Mouse (Mus musculus) neural tube, embryonic 14.5 days (tissue): ENCODE measurements around the gene Zfp27. TPM values are rescaled to one million over a fixed set of nuclear protein-coding genes. Genes with fewer than 3 reads are reported as not detected.

ENCODE experiments used
- ATAC-seq: fragments of 200-750 bp; cut with Nextera tagmentation; 2 replicates; pipeline ENCODE4 v1.8.0; 2017; ENCODE audit warnings: low read depth, mild to moderate bottlenecking, moderate TSS enrichment, moderate library complexity
- H3K27ac ChIP-seq: fragments of 300-500 bp; sonication (generic); 2 replicates; pipeline ENCODE4 v1.5.1; 2014; ENCODE audit warnings: low read depth, mild to moderate bottlenecking, control low read depth, low read length, moderate library complexity, mixed read lengths
- H3K27me3 ChIP-seq: fragments of 300-500 bp; sonication (generic); 2 replicates; pipeline ENCODE4 v1.6.1; 2014; ENCODE audit warnings: low read length; ENCODE audit not compliant: control insufficient read depth, insufficient read depth
- H3K36me3 ChIP-seq: fragments of 300-500 bp; sonication (generic); 2 replicates; pipeline ENCODE4 v1.6.1; 2014; ENCODE audit warnings: low read length, mixed read lengths; ENCODE audit not compliant: control insufficient read depth, insufficient read depth
- H3K4me1 ChIP-seq: fragments of 300-500 bp; sonication (generic); 2 replicates; pipeline ENCODE4 v1.6.1; 2014; ENCODE audit warnings: low read length; ENCODE audit not compliant: control insufficient read depth, insufficient read depth
- H3K4me2 ChIP-seq: fragments of 300-500 bp; sonication (generic); 2 replicates; pipeline ENCODE4 v1.6.1; 2014; ENCODE audit warnings: mild to moderate bottlenecking, low read depth, low read length, control low read depth
- H3K4me3 ChIP-seq: fragments of 300-500 bp; sonication (generic); 2 replicates; pipeline ENCODE4 v1.5.1; 2014; ENCODE audit warnings: low read depth, low read length, control low read depth, mixed read lengths
- H3K9ac ChIP-seq: fragments of 300-500 bp; sonication (generic); replicated peaks from 2 replicates; pipeline ENCODE4 v1.6.1; 2014; ENCODE audit warnings: low read depth, mild to moderate bottlenecking, control low read depth, low read length, mixed read lengths
- H3K9me3 ChIP-seq: fragments of 300-500 bp; sonication (generic); 2 replicates; pipeline ENCODE4 v1.6.1; 2016; ENCODE audit warnings: low read length; ENCODE audit not compliant: control insufficient read depth
- WGBS: fragments of 180-500 bp; shearing (Covaris S2); extraction: QIAGEN DNeasy Blood & Tissue Kit; methylation state at CpG from one replicate; pipeline ENCODE4 v1.1.7; 2014; 5-methylcytosine and 5-hydroxymethylcytosine counted together
- polyA plus RNA-seq: library from polyadenylated mRNA; unstranded; fragments of >200 nt; fragmentation: Nextera tagmentation; extraction: Ambion mirVana; gene quantifications from 2 replicates; pipeline ENCODE4 v1.2.1, GENCODE M21; 2014

The Zfp27 gene
- 17.0 and 19.5 TPM in 2 replicates for polyA plus RNA-seq

DNA sequence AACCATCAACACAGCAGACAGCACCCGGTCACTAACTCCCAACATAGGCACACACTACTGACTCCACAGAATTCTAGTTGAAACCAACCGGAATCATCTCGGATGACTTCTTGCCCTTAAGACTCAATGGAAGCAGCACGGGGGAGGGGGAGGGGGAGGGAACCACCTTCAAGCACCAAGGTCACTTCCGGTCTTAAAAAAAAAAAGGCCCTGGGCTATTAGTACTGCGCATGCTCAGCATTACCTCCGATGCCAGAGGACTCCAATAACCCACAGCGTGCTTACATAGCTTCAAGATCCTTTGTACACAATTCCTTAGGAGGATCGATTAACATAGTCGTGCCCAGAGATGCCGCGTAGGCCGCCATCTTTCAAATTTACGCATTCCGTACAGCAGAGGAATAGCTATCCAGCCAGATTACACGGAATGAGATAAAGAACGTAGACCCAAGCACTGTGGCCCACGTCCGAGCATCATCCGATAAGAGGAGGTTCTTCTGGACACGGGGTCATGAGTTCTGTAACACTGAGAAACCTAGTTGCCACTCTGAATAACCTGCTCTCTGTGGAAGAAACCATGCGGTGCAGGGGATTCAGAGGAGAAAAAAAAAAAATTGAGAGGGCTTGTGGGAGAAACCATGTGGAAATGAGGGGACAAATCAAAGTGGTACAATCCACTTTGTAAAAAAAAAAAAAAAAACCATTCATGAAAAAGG, at the start of gene Zfp27:
Gene Zfp27, minus strand, starts transcription at position 607 of the 716 bp plus-strand sequence.
- peak within 1 kb of the TSS; percentile 64 for H3K4me2 ChIP-seq
- peak within 1 kb of the TSS; percentile 97 for H3K27ac ChIP-seq
- ATAC-seq, result peak; percentile 89
- WGBS, result under 1% methylated on average over 22 of the region's 22 CpGs
- no peaks in the 10 kb centered on the region; the same call in 1 of the 2 replicates for H3K36me3 ChIP-seq
- H3K4me3 ChIP-seq, result peak within 1 kb of the TSS; percentile 61
- peak within 1 kb of the TSS; percentile 60 for H3K9ac ChIP-seq
- no peaks in the 10 kb centered on the region for H3K27me3 ChIP-seq
- H3K9me3 ChIP-seq, result no peaks in the 10 kb centered on the region
- H3K4me1 ChIP-seq, result peaks cover 15% of the 10 kb centered on the region

DNA sequence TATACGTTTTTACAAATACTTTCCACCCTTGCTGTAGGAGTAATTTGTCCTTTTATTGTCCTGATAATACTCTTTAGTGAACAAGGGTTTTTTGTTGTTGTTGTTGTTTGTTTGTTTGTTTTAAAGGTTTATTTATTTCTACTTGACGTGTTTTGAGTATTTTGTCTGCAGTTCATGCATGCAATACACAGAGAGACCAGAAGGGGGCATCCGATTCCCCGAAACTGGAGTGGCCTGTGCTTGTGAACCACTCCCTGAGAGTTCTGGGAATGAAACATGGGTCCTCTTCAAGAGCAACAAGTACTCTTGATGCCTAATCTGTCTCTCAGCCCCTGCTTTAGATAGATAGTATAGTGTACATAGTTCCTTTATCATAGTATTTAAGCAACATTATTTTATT, 48.4 kb upstream of the Zfp27 start:
- no peaks in the 10 kb centered on the region; the same call in 1 of the 2 replicates for H3K36me3 ChIP-seq
- WGBS, result 24% methylated on average over 4 of the region's 4 CpGs
- H3K4me2 ChIP-seq, result peak overlapping the region; percentile 48; the same call in 1 of the 2 replicates
- H3K4me1 ChIP-seq, result no peaks in the 10 kb centered on the region
- H3K9me3 ChIP-seq, result no peaks in the 10 kb centered on the region
- no peak overlapping the region for H3K4me3 ChIP-seq
- H3K9ac ChIP-seq, result no peak overlapping the region
- ATAC-seq, result no peak
- no peak overlapping the region for H3K27ac ChIP-seq
- no peaks in the 10 kb centered on the region for H3K27me3 ChIP-seq

DNA sequence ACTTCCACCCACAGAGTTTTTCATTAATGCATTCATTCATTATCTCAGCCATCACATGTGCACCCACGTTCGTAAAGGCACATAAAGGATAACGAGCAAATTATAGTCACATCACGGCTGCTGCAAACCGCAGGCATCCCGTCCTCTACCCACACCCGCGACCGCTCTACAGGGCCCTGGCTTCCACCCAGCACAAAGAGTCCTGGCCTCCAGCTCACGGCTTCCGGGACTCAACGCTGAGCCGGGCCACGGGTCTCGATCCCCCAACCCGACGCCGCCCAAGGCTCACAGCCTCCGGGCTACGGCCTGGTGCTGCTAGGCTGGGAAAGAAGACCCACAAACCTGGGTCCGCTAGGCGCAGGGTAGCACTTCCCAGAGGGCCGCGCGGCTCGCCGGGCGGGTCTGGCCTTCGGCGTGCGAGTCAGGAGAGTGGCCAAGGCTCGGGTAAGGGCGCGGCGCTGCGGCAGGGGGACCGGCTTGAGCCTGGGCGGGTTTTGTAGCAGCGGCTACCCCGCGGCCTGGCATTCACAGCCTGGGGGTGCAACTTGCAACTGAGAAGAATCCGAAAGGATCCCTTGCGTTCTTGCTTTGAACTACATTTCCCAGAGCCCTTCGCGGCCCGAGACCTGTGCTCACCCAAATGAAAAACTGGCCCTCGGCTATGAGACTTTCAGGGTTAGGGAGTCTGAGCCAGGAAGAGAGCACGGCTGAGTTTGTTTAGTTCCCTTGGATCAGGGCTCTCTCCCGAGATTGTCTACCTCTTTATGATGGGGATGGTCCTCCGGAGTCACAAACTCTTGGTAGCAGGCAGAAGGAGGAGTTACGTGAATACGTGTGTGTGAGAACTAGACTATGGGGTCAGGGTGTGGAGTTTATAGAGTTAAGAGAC, 47.4 kb upstream of the Zfp27 start, which contains the start of gene Zfp74:
Gene Zfp74, minus strand, starts transcription at position 577 of the 889 bp plus-strand sequence.
- peak within 1 kb of the TSS; percentile 59 for H3K4me3 ChIP-seq
- H3K27ac ChIP-seq, result peak within 1 kb of the TSS; percentile 94
- 1% methylated on average over 52 of the region's 52 CpGs for WGBS
- no peaks in the 10 kb centered on the region for H3K4me1 ChIP-seq
- peak; percentile 89 for ATAC-seq
- peak within 1 kb of the TSS; percentile 48 for H3K4me2 ChIP-seq
- H3K9ac ChIP-seq, result peak within 1 kb of the TSS; percentile 85
- H3K9me3 ChIP-seq, result no peaks in the 10 kb centered on the region
- no peaks in the 10 kb centered on the region for H3K27me3 ChIP-seq
- no peaks in the 10 kb centered on the region; the same call in 1 of the 2 replicates for H3K36me3 ChIP-seq

DNA sequence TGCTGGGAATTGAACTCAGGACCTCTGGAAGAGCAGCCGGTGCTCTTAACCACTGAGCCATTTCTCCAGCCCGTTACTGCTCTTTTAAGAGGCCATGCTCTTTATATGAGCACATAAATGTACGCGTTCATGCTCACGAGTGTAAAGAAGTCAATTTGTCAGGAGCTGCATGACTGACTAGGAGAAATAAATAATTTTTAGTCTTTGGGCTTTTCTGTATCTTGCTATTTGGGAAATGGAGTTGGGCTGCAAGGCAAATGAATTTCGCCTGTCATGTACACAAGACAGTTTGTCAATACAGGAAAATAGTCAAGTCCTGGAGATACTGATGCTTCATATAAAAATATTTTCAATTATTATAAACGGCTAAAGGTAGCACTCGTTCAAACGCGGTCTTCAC, 46.7 kb upstream of the Zfp27 start:
- no peaks in the 10 kb centered on the region for H3K9me3 ChIP-seq
- peak overlapping the region; percentile 59 for H3K4me3 ChIP-seq
- H3K27ac ChIP-seq, result peak overlapping the region; percentile 94
- peak overlapping the region; percentile 85 for H3K9ac ChIP-seq
- H3K36me3 ChIP-seq, result no peaks in the 10 kb centered on the region; the same call in 1 of the 2 replicates
- H3K4me2 ChIP-seq, result peak overlapping the region; percentile 48
- no peaks in the 10 kb centered on the region for H3K4me1 ChIP-seq
- peak; percentile 9; the same call in 1 of the 2 replicates for ATAC-seq
- 31% methylated on average over 10 of the region's 10 CpGs for WGBS
- no peaks in the 10 kb centered on the region for H3K27me3 ChIP-seq

DNA sequence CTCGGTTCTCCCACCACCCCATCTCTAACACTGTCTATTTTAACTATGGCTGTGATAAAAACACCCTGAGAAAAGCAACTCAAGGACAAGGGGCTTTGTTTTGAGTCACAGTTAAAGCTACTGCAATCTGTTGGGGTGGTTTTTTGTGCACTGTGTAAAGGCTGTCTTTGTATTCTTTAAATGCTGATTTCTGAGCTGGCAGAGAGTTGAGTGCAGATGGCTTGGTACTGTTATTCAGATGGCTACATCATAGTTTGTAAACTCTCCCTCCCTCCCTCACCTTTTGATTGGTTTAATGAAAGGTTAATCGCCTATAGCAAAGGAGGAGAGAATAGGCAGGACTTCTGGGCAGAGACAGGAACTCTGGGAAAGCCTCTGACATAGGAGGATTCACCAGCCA, 37.8 kb upstream of the Zfp27 start:
- Histone ChIP-seq H3K9ac (no peak overlapping the region), H3K9me3 (no peaks in the 10 kb centered on the region), H3K4me3 (no peak overlapping the region), H3K36me3 (peaks cover 6% of the 10 kb centered on the region; the same call in 1 of the 2 replicates), H3K27me3 (no peaks in the 10 kb centered on the region), H3K4me1 (no peaks in the 10 kb centered on the region), H3K27ac (no peak overlapping the region), H3K4me2 (no peak overlapping the region)
- no peak for ATAC-seq
- WGBS, result 62% methylated on average over 2 of the region's 2 CpGs

DNA sequence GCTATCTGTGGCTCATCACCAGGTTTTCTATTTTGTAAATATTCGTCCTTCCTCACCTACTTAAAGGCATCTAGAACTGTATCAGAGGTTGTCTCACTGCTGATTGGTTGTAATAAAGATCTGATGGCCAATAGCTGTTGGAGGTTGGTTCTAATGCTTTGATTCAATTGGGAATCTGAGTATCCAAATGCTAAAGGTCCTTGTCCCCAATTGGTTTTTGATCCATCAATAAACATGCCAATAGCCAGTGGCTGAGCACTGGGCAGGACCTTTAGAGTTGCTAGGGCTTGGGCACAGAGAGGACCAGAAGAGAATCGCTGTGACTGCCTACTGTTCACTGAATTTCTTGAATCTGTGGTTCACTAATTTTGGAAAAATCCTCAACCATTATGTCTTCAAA, 37.3 kb upstream of the Zfp27 start:
- no peak overlapping the region for H3K4me2 ChIP-seq
- no peaks in the 10 kb centered on the region for H3K9me3 ChIP-seq
- no peaks in the 10 kb centered on the region for H3K27me3 ChIP-seq
- ATAC-seq, result no peak
- 83% methylated on average over 2 of the region's 2 CpGs for WGBS
- H3K9ac ChIP-seq, result no peak overlapping the region
- no peak overlapping the region for H3K4me3 ChIP-seq
- peaks cover 6% of the 10 kb centered on the region; the same call in 1 of the 2 replicates for H3K36me3 ChIP-seq
- no peak overlapping the region for H3K27ac ChIP-seq
- no peaks in the 10 kb centered on the region for H3K4me1 ChIP-seq

DNA sequence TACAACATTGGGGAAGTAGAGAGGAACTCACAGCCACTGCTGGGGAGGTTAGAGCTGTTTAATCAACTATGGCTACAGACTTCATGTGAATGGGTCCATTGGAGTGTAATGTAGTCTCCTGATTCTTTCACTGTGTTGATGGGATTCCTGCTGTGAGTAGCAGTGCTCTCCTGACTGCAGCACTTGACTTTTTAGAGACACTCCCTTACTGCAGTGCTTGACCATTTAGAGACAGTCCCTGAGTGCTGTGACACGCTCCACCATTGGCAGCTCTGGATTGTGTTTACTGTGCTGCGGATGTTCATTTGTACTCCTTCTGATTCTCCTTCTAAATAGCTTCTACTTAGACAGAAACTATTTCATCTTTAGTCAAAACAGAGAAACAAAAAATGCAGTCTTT, 36.4 kb upstream of the Zfp27 start:
- Histone ChIP-seq H3K27me3 (no peaks in the 10 kb centered on the region), H3K4me1 (no peaks in the 10 kb centered on the region), H3K4me2 (no peak overlapping the region), H3K27ac (no peak overlapping the region), H3K9ac (no peak overlapping the region), H3K36me3 (peaks cover 6% of the 10 kb centered on the region; the same call in 1 of the 2 replicates), H3K9me3 (no peaks in the 10 kb centered on the region), H3K4me3 (no peak overlapping the region)
- ATAC-seq, result no peak
- 43% methylated on average over 2 of the region's 2 CpGs for WGBS

DNA sequence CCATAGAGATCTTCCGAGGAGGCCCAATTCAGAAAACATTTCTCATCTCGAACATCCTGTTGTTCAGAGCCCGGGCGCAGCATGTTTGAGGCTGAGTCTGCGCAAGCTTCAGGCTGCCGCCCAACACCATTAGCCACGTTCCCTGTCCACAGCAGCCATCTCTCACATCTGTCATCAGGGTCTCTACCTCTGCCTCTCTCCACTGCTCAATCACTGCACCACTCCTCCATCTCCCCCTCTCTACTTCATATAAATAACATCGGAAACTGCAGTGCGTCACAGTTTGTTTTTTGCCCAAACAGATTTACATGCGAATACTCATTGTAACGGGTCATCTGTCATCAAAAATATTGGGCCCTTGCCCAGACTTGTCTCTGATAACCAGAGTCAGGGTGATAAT, 34.7 kb upstream of the Zfp27 start:
- Histone ChIP-seq H3K27me3 (no peaks in the 10 kb centered on the region), H3K9me3 (no peaks in the 10 kb centered on the region), H3K27ac (no peak overlapping the region), H3K4me1 (no peaks in the 10 kb centered on the region), H3K36me3 (peaks cover 10% of the 10 kb centered on the region), H3K9ac (no peak overlapping the region), H3K4me3 (no peak overlapping the region), H3K4me2 (no peak overlapping the region)
- ATAC-seq, result no peak
- WGBS, result 87% methylated on average over 11 of the region's 11 CpGs
